Mouse (Mus musculus) spleen, postnatal 14 days (tissue): ENCODE results near the gene Tnnt2.

Experiments
- DNase-seq, 2 experiments: peaks; one replicate each; pipeline ENCODE4 v3.0.0; 2021 to 2022; ENCODE audit warnings: low spot score in 2 of 2

Gene Tnnt2

DNA sequence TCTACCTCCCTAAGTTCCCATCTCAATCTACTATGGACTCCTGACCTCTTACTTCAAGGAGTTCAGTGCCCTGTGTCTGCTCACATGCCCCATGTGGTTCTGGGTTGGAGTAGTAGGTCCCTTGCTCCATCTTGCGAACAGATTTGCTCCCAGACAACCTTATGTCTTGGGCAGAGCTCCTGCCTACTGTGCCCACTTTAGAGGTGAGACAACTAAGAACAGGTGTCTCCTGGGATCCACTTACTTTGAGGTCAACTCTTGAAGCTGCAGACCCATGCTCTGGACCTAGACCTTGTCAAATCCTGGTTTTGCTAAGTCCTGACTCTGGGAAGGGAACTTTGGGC, 19.2 kb downstream of the Tnnt2 start:
- DNase-seq, result no peak

DNA sequence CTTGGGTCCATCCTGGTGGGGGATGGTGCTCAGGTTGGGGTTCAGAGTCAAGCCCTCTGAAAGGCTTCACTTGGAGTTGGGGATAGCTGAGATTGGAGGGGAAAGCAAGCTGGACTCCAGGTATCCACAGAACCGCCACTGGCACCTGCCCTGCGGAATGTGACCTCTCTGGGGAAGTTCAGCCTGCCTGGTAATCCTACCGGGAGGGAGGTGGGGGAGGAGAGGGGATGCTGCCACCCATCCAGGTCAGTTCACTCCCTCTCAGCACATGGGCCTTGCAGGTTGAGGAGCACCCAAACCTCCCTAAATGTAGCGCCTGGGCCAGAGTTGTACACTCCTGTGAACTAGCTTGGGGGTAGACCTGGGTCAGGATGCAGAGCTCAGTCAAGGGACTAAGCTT, 19.9 kb downstream of the Tnnt2 start:
- DNase-seq, result no peak

DNA sequence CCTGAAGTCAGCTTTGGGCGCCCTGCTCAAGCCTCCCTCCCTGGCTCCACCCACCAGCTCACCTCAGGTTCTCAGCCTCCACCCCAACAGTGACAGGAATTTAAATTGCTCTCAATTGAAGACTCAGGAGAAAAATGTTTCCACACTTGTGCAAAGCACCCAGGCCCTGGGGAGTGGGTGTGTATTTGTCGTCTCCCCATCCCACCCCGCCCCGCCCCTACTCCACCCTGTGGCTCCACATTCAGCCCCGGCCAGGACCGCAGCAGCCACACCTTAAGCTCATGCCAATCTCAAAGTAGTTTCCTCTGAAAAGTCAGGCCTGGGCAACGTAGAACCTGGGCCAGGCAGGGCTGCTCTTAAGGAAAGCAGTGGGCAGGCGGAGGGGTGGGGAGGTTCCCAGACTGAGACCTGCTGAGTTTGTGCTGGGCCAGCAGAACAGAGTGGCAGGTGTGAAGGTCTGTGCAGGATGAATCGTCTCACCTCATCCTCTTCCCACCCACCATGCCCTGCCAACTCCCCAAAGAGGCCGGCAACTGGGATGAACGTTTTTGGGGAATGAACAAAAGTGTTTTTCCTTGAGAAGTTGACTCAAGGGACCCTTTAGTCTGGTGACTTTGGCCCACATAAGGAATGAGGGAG, 21.1 kb downstream of the Tnnt2 start:
- DNase-seq, result no peak

DNA sequence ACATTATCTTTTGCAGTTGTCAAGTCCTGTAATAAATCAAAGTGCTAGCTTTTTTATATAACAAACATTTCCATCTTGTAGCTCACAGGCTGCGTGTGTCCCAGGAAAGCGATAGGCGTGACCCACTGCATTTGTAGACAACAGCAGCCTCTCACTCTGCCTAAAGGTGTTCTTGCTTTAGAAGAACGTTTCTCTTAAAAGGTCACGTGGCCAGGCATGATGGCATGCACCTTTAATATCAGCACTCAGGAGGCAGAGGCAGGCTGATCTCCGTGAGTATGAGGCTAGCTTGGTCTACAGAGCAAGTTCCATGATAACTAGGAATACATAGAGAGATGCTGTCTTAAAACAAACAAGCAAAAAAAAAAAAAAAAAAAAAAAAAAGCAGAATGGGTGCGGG, 22.4 kb downstream of the Tnnt2 start:
- DNase-seq, result no peak

DNA sequence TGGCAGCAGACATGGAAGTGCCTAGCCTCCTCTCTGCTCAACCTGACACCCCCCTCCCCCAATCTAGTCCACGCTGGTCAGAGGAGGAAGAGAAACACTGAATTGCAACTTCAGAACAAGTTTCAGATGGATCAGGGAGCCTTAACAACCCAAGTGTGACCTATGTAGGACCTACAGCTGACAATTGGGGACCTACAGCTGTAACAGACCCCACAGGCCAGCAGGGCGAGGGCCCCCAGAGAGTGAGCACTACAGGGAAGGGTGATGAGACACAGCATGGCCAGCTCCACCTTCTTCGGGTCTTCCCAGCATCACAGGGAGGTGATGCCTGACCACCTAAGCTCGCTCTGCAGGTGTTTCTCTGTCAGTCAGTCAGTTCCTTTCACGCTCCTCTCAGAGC, 24.9 kb downstream of the Tnnt2 start:
- DNase-seq, result no peak

DNA sequence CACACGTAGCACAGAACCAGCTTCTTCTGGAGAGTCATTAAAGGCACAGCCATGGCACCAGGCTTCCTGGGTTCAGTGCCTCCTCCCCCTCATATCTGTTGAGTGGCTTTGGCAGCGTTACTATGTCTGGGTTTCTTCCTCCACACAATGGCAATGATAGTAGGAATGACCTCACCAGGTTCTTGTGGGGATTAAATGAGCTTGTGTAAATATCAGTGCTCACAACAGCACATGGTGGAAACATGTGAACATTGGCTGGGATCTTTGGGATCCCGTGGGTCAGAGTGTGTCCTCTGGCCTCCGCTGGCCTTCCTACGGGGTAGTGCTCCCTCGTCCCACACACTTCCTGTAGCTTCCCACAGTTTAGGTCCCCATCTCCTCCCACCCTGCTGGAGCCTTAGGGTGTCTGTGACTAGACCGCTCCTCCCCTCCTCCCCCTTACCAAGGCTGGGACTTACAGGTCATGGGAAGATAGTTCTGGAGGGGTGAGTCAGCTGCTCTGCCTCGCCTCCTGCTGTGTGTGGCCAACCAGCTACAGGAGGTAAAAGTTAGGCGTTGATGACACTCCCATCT, 25.9 kb downstream of the Tnnt2 start:
- no peak for DNase-seq

DNA sequence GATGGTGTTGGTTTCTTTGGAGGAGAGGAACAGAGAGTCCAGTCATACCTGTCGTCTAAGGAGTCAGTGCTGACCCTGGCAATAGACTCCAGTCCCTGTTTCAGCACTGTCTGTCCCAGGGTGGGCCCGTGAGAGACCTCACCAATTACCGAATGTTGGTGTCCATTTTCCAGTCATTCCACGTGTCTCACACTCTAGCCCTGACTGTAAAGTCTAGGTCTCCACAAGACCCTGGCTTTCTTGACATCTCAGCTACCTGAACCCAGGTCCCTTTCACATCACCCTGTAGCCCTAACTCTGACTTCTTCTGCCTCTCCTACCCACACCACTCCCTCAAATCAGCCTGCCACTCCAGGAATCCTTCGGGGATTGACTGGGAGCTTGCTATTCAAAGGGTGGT, 26.4 kb downstream of the Tnnt2 start:
- no peak for DNase-seq

DNA sequence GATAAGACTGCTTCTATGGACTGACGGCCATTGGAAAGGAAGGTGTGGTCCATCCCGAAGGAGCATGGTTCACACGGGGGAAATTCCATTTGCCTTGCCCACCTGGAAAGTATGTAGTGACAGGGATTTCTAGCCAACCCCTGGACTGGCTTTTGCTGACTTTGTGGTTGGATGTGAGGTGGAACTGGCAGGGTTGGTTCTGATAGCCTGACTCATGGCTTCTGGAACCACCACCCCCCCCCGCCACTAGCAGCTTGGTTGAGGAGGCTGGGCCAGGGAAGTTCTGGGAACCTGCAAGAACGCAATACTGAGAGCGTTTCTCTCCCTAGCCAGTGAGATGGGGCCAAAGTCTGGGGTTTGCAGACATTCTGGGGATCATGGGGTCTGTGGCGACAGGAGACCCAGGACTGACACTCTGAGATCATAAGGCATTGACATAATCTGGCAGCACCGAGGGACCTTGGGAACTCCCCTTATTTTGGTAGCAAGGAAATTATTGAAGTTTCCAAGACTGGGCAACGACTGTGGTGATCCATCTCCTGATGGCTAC, 27.7 kb downstream of the Tnnt2 start:
- no peak for DNase-seq

DNA sequence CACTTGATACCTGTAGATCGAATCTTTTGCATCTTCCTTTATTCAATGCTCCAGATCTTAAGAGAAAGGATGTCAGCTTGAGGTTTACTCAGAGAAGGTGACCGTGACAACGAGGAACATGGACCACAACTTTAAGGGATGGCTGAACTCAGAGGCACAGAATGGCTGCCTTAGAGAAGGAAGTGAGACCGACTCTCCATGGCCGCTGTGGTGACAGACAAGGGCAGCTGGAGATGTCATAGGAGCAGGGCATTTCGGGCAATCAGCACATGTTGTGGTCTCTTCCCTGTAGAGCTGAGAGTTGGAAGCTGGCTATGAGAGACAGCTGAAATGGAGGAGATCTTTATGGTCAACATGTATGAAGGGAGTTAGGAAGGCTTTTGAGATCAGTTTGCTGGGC, 28.7 kb downstream of the Tnnt2 start:
- no peak for DNase-seq

DNA sequence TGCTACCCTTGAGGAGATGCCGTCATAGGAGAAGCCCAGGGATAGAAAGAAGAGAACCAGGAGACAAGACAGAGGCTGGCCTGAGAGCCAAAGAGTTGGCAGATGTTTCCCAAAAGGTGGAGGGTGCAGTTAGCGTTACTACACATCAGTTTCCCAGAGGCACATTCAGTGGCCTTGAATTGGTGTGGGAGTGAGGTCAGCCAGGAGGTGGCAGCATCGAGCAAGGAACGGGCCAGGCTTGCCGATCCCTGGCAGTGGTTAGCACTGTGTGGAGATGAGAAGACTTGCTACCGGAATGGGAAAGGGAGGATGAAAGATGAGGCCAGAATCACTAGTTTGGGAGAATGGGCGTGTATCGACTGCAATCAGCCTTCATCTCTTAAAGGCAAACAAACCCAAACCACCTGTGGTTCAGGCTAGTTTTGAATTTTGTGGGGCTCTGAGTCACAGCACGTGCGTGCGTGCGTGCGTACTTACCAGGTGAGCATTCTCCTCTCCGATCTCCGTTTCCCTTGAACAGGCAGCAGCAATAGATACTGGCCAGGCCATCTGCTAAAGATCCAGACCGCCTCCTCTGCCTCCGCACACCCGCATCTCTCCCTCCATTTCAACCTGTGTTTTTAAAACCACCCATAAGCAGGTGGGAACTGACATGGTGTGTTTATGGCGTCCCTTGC, 29.5 kb downstream of the Tnnt2 start:
- peak; percentile 56 to 74 for DNase-seq

DNA sequence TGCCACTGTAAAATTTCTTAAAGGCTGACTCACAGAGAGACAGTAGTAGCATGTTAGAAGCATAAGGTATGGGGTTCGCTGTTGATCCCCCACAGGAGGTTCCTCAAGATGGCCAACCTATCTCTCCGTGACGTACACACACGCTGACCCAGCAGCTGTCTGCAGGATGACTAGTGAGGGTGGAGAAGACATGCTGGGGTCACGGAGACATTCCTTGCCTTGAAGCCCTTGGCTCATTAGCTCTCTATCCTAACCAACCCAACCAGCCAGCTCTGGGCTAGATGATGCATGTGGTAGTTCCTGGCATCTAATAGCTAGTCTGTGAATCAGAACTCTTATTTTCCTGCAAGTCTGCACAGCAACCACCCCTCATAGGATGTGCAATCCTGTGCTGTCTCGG, 32.4 kb downstream of the Tnnt2 start:
- no peak for DNase-seq

DNA sequence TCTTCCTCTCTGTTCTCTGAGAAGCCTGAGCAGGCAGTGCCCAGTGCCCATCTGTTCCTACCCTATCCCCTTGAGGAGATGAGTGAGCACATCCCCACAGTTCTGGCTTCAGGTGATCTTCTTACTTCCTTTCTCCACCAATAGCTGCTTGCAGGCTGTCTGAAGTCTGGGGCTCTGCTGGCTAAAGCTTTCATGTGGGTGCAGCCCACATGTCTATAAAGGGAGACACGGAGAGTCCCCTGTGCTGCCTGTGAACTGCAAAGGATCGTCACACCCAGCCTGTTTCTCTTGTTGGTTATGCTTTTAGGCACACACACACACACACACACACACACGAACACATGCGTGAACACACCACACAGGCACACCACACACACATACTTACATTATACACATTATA, 36.8 kb downstream of the Tnnt2 start:
- no peak for DNase-seq

DNA sequence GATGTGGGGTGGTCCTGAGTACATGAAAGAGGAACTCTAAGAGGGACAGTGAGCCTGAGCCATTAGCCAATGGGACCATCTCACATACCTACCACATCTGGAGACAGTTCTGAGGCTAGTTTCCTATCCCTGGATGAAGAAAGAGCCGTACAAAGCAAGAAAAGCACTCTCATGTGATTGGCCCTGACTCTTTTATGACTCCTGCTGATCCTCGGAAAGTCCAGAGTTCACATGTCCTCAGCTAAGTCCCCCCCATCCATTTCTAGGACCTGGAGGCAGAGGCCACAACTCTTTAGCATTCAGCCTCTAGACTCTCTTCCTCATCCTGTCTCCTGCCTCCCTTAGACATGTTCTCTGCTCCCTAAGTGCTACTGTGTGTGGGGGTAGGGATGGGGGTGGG, 41.1 kb downstream of the Tnnt2 start:
- no peak for DNase-seq

DNA sequence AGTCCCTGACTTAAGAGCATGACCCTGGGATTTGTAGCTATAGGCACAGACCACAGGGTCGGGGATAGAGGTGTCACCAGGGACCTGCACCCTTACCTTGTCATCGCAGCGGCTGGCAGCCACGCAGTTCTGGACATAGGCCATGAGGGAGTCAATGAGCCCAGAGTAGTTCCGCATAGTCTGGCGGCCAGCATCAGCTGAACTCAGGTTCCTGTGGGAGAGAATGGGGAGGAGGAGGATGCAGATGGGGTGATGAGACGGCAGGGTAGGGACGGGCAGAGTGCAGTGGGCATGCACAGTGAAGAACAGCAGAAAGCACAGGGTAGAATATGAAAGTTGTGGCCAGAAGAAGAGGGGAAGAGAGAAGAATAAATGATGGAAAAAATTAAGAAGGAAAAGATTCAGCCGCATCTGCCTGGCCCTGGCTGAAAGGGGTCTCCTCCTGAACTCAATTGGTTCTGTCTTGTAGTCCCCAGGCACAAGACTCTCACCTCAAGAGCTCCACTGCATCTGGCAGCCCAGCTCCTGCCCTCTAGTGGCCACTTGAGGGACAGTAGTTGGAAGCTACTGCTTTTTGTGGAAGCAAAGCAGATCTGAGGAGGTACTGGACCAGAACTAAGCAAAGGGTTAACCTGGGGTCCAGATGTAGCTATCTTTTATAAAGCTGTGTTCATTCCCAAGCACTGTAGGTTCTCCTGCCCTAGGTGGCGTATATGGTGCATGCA, 46.4 kb downstream of the Tnnt2 start:
- DNase-seq, result peak in 1 of 2 experiments; percentile 47

DNA sequence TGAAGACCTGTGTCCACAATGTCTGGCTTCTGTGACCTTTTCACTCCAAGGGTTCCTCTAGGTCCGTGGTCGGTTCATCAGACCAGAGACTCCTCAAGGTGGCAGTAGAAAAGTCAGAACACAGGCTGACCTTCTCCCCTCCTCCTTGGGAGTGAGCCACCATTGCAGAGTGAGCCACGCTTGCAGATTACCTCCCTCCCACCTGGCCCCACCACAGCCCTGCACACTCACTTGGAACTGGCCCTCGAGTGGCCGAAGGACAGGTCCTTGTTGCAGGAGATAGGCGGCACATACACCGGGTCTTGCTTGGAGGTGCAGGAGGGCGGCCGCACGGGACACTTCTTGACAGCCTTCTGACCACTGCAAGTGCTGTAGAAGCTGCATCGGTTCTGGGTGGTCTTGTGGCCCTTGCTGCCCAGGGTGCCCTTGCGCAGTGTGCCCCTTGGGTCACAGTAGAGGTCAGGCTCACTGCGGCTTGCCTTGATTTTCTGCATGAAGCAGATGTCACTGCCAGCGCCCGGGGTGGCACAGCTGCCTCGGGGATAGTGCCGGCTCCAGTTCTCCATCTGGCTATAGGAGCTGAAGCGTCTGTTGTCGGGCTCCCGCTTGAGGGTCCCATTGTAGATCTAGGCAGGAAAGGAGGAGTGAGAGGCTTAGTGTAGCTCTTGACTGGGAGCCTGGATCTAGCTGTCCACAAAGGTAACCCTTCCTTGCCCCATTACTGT, 53.5 kb downstream of the Tnnt2 start:
- no peak for DNase-seq

DNA sequence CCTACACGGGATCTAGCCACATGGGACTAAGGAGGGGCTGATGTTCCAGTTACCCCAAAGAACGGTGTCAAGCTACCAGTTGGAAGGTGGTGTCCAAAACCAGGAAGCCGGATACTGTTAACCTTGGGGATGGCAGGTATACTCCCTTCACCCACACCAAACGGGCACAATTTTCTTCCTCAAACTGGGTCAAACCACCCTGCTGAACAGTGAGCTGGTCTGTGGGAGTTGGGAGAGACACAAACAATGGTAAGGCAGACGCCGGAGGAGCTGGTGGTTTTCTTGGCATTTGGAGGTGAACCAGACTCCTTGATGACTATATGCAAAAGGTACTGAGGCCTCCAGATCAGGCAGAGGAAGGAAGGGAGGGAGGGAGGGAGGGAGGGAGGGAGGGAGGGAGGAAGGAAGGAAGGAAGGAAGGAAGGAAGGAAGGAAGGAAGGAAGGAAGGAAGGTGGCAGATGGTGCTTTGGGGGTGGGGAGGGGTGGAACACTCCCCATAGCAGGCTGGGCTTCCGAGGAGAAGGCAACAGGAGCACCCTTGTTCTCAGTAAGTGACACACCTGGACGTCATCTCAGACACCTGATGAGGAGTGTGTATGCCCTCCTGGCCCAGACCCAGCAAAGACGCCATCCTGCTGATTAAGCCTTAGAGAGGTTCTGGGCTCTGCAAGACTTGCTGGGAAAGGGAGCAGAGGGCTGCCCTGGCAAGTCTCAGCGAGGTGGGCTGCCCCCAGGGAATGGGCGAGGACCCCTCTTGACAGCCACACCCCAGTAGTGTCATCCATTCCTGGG, 55.5 kb downstream of the Tnnt2 start:
- DNase-seq, result no peak

DNA sequence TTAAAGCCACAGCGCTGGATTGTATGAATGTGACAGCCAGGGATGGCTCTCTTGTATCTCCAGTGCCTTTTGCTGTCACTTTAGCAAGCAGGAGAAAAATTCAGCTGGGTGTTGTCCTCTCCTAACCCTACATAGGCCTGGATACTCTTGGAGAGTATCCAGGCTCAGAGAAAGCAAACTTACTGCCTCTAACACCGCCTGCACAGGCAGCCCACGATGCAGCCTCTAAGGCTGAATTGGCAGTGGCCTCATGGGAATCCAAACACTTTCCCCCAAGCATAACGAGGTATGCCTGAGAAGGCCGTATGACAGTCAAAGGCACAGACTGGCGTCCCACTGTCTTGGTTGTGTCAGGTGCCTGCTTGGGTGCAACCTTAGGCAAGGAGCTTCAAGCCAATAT, 56.1 kb downstream of the Tnnt2 start:
- no peak for DNase-seq

DNA sequence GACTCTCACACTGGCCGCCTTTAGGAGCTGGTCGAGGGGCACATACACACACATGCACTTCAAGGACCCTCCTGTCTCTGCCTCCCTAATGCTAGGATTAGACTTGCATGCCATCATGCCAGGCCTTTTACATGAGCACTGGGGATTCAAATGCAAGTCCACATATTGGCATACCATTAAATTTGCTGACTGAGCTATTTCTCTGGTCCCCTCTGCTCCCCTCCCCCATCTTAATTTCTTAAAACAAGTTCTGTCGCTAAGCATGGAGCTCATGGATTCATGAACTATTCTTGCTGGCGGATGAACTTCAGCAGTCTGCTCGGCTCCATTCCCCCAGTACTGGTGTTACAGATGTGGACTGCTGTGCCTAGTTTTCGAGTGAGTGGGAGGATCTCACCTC, 56.6 kb downstream of the Tnnt2 start:
- DNase-seq, result no peak

DNA sequence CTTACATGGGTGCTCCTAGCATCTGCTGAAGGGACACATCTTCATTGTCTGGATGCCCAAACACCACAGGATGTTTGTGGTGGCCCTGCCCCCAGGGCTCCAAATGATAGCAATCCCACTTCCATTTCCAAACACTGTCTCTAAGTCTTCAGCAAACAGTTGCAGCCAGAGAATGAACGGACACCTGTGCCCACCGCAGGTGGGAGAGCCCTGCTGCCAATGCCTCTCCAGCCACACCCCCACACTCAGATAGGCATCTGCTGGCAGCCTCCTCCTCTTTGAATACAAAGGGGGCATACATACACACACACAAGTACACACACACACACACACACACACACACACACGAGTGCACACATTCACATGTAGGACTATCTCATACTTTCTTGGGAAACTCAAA, 57.2 kb downstream of the Tnnt2 start:
- DNase-seq, result no peak

DNA sequence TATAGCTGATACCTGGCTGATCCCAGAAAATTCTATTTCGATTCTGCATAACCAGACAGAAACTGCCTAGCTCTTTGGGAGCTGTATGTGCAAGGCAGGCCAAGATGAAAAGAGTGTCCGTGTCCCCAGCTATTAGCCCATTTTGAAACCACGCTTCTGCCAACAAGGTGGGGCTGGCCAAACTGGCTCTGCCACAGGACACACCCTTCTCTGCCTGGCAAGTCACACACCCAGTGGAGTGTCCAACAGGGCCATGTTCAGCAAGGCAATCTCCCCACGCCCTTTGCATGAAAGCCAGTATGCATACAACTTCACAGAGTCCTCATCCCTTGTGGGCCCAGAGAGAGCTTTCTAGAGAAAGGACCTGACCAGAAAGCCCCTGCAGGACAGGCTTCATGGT, 59.2 kb downstream of the Tnnt2 start:
- no peak for DNase-seq

DNA sequence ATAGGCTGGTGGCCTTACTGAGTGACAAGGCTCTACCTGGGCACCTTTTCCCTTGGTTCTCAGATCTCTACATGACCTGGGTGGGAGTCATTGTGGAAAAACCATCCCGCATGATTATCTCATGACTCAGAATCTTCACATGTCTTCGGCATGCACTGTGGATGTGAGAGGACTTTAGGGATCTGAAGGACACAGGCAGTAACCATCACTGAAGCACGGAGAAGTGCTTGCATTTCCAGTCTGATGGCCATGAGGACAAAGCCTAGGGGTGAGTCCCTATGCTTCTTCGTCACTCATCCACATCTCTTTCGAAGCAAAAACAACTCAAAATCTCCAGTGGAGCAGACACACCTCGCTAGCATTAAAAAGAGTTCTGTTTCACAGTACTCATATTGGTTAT, 63.1 kb downstream of the Tnnt2 start:
- DNase-seq, result no peak
